Mouse (Mus musculus): ENCODE measurements around the gene Haspin. TPM values are rescaled to one million over a fixed set of nuclear protein-coding genes. Genes with fewer than 3 reads are reported as not detected.
A peak's percentile ranks its signal among the peaks of the same experiment; 100 is the strongest.

Haspin gene
- polyA plus RNA-seq, 1 experiment from 2014 or later: 2.7 TPM

- H3K27ac ChIP-seq (replicated peaks; ENCODE audit: low read depth, low read length): no peak within 1 kb of the TSS; the same call in 1 of the 2 replicates
- DNase-seq (peak; percentile 63), ATAC-seq (ENCODE audit: low FRiP score, low TSS enrichment) (peak; percentile 40)
- peak within 1 kb of the TSS; percentile 43; the same call in 1 of the 2 replicates for H3K9ac ChIP-seq (replicated peaks; ENCODE audit: low read length)
- H3K4me3 ChIP-seq (replicated peaks; ENCODE audit: low read depth, low read length): peak within 1 kb of the TSS; percentile 38
- peaks cover 19% of the 10 kb centered on the region for H3K27me3 ChIP-seq (ENCODE audit: control insufficient read depth, insufficient read depth, low read length)
- H3K36me3 ChIP-seq (ENCODE audit: control insufficient read depth, insufficient read depth, low read length): no peaks in the 10 kb centered on the region
- H3K4me1 ChIP-seq (ENCODE audit: control insufficient read depth, insufficient read depth, low read length): no peaks in the 10 kb centered on the region; the same call in 1 of the 2 replicates
- no peaks in the 10 kb centered on the region for H3K9me3 ChIP-seq (ENCODE audit: control insufficient read depth, low read length)
- WGBS: 3% methylated on average over 49 of the region's 49 CpGs
- H3K4me2 ChIP-seq (ENCODE audit: low read length): peak within 1 kb of the TSS; percentile 68
Observed at GRCm38 (mm10) chr11:73159957-73160810, 22.1 kb upstream of the Haspin start, which contains the start of gene P2rx5. Gene P2rx5 (plus strand): TSS chr11:73160421.

GRCm38 (mm10) chr11:73155071-73155470 is 17.0 kb upstream of the Haspin start:
- Histone ChIP-seq H3K9ac (replicated peaks; ENCODE audit: low read length) (no peak overlapping the region), H3K27me3 (ENCODE audit: control insufficient read depth, insufficient read depth, low read length) (peaks cover 12% of the 10 kb centered on the region), H3K4me3 (replicated peaks; ENCODE audit: low read depth, low read length) (no peak overlapping the region), H3K9me3 (ENCODE audit: control insufficient read depth, low read length) (no peaks in the 10 kb centered on the region), H3K36me3 (ENCODE audit: control insufficient read depth, insufficient read depth, low read length) (no peaks in the 10 kb centered on the region), H3K4me1 (ENCODE audit: control insufficient read depth, insufficient read depth, low read length) (no peaks in the 10 kb centered on the region), H3K27ac (replicated peaks; ENCODE audit: low read depth, low read length) (no peak overlapping the region), H3K4me2 (ENCODE audit: low read length) (no peak overlapping the region)
- WGBS: 81% methylated on average over 6 of the region's 6 CpGs
- no peak for DNase-seq
- ATAC-seq (ENCODE audit: low FRiP score, low TSS enrichment): no peak

DNA sequence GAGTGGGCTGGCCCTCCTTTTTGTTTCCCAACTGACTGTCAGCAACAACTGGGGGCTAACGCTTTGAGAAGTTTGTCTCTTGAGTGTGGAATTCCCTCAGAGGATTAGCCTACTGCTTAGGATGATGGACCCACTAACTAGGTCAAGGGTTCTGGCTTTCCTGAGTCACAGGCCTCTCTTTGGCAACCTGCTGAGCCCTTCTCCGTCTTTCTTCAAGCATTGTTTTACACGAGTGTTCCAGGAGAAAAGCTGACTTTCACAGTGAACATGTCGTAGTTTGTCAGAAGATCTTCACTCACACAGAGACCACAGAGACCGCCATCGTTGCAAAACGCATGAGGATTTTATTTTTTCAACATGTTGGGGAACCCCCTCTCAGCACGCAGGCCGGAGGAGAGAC is 10.1 kb upstream of the Haspin start:
- WGBS: 66% methylated on average over 9 of the region's 9 CpGs
- no peak overlapping the region for H3K9ac ChIP-seq (replicated peaks; ENCODE audit: low read length)
- H3K4me2 ChIP-seq (ENCODE audit: low read length): no peak overlapping the region
- H3K27me3 ChIP-seq (ENCODE audit: control insufficient read depth, insufficient read depth, low read length): no peaks in the 10 kb centered on the region
- no peaks in the 10 kb centered on the region for H3K4me1 ChIP-seq (ENCODE audit: control insufficient read depth, insufficient read depth, low read length)
- no peaks in the 10 kb centered on the region for H3K36me3 ChIP-seq (ENCODE audit: control insufficient read depth, insufficient read depth, low read length)
- H3K4me3 ChIP-seq (replicated peaks; ENCODE audit: low read depth, low read length): no peak overlapping the region
- no peak overlapping the region for H3K27ac ChIP-seq (replicated peaks; ENCODE audit: low read depth, low read length)
- H3K9me3 ChIP-seq (ENCODE audit: control insufficient read depth, low read length): no peaks in the 10 kb centered on the region
- ATAC-seq (ENCODE audit: low FRiP score, low TSS enrichment): no peak
- DNase-seq: no peak

DNA sequence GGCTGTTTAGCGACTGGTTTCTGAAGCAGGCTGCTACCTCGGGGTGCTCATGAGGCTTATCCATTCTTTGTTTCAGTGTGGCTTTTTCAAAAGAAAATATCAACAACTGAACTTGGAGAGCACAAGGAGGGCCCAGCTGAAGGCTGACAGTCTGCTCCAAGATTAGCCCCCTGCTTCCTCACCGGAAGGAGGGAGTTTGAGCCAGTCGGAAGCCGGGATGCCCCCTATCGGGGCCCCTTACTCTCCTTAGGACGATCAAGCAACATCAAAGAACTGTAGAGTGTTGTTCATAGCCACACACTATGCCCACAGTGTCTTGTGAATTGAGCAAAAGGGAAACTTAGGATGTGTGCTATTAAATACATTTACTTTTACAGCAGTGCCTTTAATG is 8.9 kb upstream of the Haspin start:
- Histone ChIP-seq H3K9ac (replicated peaks; ENCODE audit: low read length) (no peak overlapping the region), H3K4me2 (ENCODE audit: low read length) (no peak overlapping the region), H3K27me3 (ENCODE audit: control insufficient read depth, insufficient read depth, low read length) (no peaks in the 10 kb centered on the region), H3K4me1 (ENCODE audit: control insufficient read depth, insufficient read depth, low read length) (no peaks in the 10 kb centered on the region), H3K4me3 (replicated peaks; ENCODE audit: low read depth, low read length) (no peak overlapping the region), H3K9me3 (ENCODE audit: control insufficient read depth, low read length) (no peaks in the 10 kb centered on the region), H3K36me3 (ENCODE audit: control insufficient read depth, insufficient read depth, low read length) (no peaks in the 10 kb centered on the region), H3K27ac (replicated peaks; ENCODE audit: low read depth, low read length) (no peak overlapping the region)
- ATAC-seq (ENCODE audit: low FRiP score, low TSS enrichment) (no peak), DNase-seq (no peak)
- 50% methylated on average over 7 of the region's 7 CpGs for WGBS

- Histone ChIP-seq H3K4me1 (ENCODE audit: control insufficient read depth, insufficient read depth, low read length) (no peaks in the 10 kb centered on the region), H3K36me3 (ENCODE audit: control insufficient read depth, insufficient read depth, low read length) (no peaks in the 10 kb centered on the region), H3K4me2 (ENCODE audit: low read length) (no peak overlapping the region), H3K27ac (replicated peaks; ENCODE audit: low read depth, low read length) (no peak overlapping the region), H3K27me3 (ENCODE audit: control insufficient read depth, insufficient read depth, low read length) (no peaks in the 10 kb centered on the region), H3K4me3 (replicated peaks; ENCODE audit: low read depth, low read length) (no peak overlapping the region), H3K9me3 (ENCODE audit: control insufficient read depth, low read length) (no peaks in the 10 kb centered on the region), H3K9ac (replicated peaks; ENCODE audit: low read length) (no peak overlapping the region)
- 61% methylated on average over 11 of the region's 11 CpGs for WGBS
- no peak for DNase-seq
- no peak for ATAC-seq (ENCODE audit: low FRiP score, low TSS enrichment)
Observed at GRCm38 (mm10) chr11:73146026-73146974, 8.2 kb upstream of the Haspin start.

DNA sequence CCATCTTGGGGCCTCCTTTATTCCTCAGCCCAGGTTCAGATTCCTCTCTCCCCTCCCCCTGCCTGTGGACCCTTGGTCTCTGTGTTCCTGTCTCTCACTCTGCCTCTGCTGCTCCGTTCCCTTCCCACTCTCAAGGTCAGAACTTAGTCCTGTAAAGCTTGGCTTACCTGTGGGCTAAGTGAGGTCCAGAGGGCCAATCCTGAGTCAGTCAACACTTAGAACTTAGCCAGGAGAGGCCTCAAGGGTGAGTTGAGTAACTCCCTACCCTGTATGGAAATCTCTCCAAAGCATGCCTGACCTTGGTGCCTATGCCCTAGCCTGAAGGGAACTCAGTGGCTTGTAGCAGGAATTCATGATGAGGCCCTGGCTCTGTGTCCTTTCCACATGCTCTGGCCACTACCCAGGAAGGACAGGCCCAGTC is 6.2 kb upstream of the Haspin start:
- 83% methylated on average over 1 of the region's 1 CpGs for WGBS

DNA sequence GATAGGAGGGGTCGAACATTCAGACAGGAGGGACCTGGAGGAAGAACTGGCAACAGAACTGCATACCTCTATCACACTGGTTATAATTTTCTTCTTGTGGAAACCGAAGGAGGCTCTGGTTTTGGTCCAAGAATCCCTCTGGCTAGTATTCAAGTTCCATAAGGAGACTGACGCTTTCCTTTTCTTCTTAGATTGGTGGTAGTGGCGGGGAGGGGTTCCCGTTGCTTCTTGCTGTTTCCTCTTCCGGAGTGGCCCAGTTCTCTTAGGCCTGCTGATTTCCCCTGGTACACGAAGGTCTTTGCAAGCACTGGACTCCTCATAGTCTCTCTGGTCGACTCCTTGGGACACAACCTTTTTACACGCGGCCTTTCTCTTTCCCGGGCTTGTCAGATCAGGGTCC is 978 bp downstream of the Haspin start:
- 47% methylated on average over 11 of the region's 11 CpGs for WGBS

More for the DNA sequence above, 6.2 kb upstream of the Haspin start:
- Histone ChIP-seq H3K9ac (replicated peaks; ENCODE audit: low read length) (no peak overlapping the region), H3K27ac (replicated peaks; ENCODE audit: low read depth, low read length) (no peak overlapping the region), H3K36me3 (ENCODE audit: control insufficient read depth, insufficient read depth, low read length) (no peaks in the 10 kb centered on the region), H3K4me2 (ENCODE audit: low read length) (no peak overlapping the region), H3K27me3 (ENCODE audit: control insufficient read depth, insufficient read depth, low read length) (no peaks in the 10 kb centered on the region), H3K4me1 (ENCODE audit: control insufficient read depth, insufficient read depth, low read length) (no peaks in the 10 kb centered on the region), H3K4me3 (replicated peaks; ENCODE audit: low read depth, low read length) (no peak overlapping the region), H3K9me3 (ENCODE audit: control insufficient read depth, low read length) (no peaks in the 10 kb centered on the region)
- ATAC-seq (ENCODE audit: low FRiP score, low TSS enrichment) (no peak), DNase-seq (no peak)

DNA sequence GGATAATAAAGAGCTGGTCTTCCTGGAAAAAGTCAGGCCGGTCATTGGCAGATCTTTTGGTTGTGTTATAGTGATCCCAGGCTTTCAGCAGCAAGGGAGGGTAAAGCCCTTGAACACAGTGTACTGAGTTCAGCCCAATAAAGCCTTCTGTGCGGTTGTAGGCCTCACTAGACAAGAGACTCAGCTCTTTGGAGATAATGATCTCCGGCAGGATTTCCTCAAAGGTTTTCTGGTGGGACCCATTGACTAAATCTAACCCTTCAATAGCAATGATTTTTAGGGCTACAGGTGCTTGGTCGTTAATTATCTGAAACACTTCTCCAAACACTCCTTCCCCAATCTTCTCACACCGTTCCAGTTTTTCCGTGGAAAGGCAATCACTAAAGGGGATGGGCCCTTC is 1.5 kb downstream of the Haspin start:
- ATAC-seq (ENCODE audit: low FRiP score, low TSS enrichment) (no peak), DNase-seq (no peak)
- Histone ChIP-seq H3K27me3 (ENCODE audit: control insufficient read depth, insufficient read depth, low read length) (no peaks in the 10 kb centered on the region), H3K27ac (replicated peaks; ENCODE audit: low read depth, low read length) (no peak overlapping the region), H3K4me1 (ENCODE audit: control insufficient read depth, insufficient read depth, low read length) (peaks cover 4% of the 10 kb centered on the region; the same call in 1 of the 2 replicates), H3K4me3 (replicated peaks; ENCODE audit: low read depth, low read length) (no peak overlapping the region), H3K36me3 (ENCODE audit: control insufficient read depth, insufficient read depth, low read length) (no peaks in the 10 kb centered on the region), H3K9ac (replicated peaks; ENCODE audit: low read length) (no peak overlapping the region), H3K4me2 (ENCODE audit: low read length) (peak overlapping the region; percentile 80), H3K9me3 (ENCODE audit: control insufficient read depth, low read length) (no peaks in the 10 kb centered on the region)
- WGBS: 92% methylated on average over 6 of the region's 6 CpGs

More for the DNA sequence above, 978 bp downstream of the Haspin start:
- peak overlapping the region; percentile 76 for H3K4me3 ChIP-seq (replicated peaks; ENCODE audit: low read depth, low read length)
- ATAC-seq (ENCODE audit: low FRiP score, low TSS enrichment) (no peak), DNase-seq (no peak)
- no peaks in the 10 kb centered on the region for H3K36me3 ChIP-seq (ENCODE audit: control insufficient read depth, insufficient read depth, low read length)
- peak overlapping the region; percentile 80 for H3K4me2 ChIP-seq (ENCODE audit: low read length)
- no peaks in the 10 kb centered on the region for H3K27me3 ChIP-seq (ENCODE audit: control insufficient read depth, insufficient read depth, low read length)
- H3K4me1 ChIP-seq (ENCODE audit: control insufficient read depth, insufficient read depth, low read length): peaks cover 4% of the 10 kb centered on the region; the same call in 1 of the 2 replicates
- H3K9ac ChIP-seq (replicated peaks; ENCODE audit: low read length): peak overlapping the region; percentile 66; the same call in 1 of the 2 replicates
- H3K27ac ChIP-seq (replicated peaks; ENCODE audit: low read depth, low read length): no peak overlapping the region
- no peaks in the 10 kb centered on the region for H3K9me3 ChIP-seq (ENCODE audit: control insufficient read depth, low read length)

Data from midbrain, embryonic 14.5 days (tissue).